Mouse (Mus musculus) C2C12 (cell line): ENCODE results near the gene Xntrpc.

ENCODE experiments used
- MYOD1 ChIP-seq: IDR thresholded peaks from one replicate; pipeline ENCODE4 v1.6.1; 2011; ENCODE audit warnings: low read depth; ENCODE audit not compliant: control insufficient read depth, insufficient read length
- USF1 ChIP-seq: IDR thresholded peaks from one replicate; pipeline ENCODE4 v1.6.1; 2011; ENCODE audit warnings: low read depth, mild to moderate bottlenecking, control low read depth, moderate library complexity

- TF ChIP-seq MYOD1 (no peak), USF1 (no peak)
Measured at GRCm38 (mm10) chr7:102137898-102138297, 72.4 kb downstream of the Xntrpc start.
